Mouse (Mus musculus) forelimb bud, embryonic 11.5 days (tissue): ENCODE data around the gene Pigx.

Source experiments
- DNase-seq: peaks from one replicate; pipeline ENCODE4 v3.0.0-alpha.2; 2012; ENCODE audit warnings: low read depth, low spot score

Gene Pigx

DNA sequence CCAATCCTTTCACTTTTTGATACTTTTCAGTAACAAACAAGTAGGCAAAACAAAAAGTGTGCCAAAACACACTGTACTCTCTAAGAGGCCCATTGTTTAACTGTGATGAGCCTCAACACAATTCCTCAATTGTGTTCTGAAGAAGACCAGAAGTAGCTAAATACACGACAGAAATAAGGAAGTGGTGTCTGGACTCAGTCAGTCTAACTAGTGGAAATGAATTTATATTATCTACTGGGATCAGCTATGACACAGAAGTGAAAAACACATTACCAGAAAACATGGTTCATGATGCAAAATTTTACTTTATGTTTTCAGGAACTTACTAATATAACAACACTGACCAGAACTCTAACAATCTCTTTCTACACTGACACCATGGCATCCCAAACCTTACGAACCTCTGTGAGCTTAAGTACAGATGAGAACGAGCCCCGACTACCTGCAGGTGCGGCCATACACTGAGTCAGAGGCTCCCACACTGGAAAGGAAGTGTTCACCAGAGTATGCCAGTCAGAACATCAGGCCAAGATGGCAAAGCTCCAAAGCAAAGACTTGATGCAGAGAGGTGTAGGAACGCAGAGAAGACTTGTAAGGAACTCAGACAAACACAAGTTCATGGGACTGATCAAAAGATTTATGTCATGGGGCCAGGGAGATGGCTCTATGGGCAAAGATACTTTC, 39.6 kb downstream of the Pigx start:
- DNase-seq = no peak

DNA sequence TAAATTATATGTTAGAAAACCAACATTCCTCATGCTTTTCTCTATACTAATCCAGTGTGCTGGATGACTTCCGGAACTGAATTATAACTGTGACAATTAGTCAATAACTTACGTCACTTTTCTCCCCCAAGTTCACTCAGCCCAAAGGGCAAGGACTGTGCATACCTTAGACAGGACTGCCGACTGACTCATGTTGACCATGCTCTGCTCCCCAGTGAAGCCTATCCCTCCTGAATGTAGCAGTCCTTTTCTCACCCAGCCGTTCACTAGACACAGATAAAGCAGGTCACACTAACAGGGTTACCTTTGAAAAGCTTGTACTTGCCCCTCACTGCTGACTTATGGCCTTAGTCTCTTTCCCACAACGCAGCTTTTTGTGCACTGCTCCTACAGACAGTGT, 40.7 kb downstream of the Pigx start:
- no peak for DNase-seq

DNA sequence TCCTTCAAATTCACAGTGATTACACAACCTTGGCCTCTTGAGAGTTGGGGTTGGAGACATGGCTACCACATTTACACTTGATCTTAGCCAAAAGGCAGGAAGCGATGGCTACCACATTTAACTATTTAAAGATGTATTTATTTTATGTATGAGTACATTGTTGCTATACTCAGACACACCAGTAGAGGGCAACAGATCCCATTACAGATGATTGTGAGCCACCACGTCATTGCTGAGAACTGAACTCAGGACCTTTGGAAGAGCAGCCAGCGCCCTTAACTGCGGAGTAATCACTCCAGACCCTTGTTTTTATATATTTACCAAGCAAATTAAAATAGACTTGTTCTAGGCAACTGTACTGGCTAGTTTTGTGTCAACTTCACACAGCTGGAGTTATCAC, 57.2 kb downstream of the Pigx start:
- no peak for DNase-seq
